Mouse (Mus musculus) embryonic facial prominence, embryonic 13.5 days (tissue): ENCODE measurements around the gene Donson. TPM values are rescaled to one million over a fixed set of nuclear protein-coding genes. Genes with fewer than 3 reads are reported as not detected.
A peak's percentile ranks its signal among the peaks of the same experiment; 100 is the strongest.
"Not testable (repeated sequence)": the region's sequence is repeated elsewhere in the genome, so short reads cannot be mapped to it uniquely, and the experiment has no call there.

Experiments
- ATAC-seq: fragments of 200-750 bp; cut with Nextera tagmentation; 2 replicates; pipeline ENCODE4 v1.8.0; 2017; ENCODE audit warnings: low read depth; ENCODE audit not compliant: insufficient number of reproducible peaks, insufficient read depth, low FRiP score, low TSS enrichment
- H3K27ac ChIP-seq: fragments of 300-500 bp; sonication (generic); 2 replicates; pipeline ENCODE4 v1.5.1; 2015; ENCODE audit warnings: moderate library complexity, mild to moderate bottlenecking, inconsistent platforms
- H3K27me3 ChIP-seq: fragments of 300-500 bp; sonication (generic); 2 replicates; pipeline ENCODE4 v1.6.1; 2015; ENCODE audit warnings: mild to moderate bottlenecking, inconsistent platforms
- H3K36me3 ChIP-seq: fragments of 300-500 bp; sonication (generic); 2 replicates; pipeline ENCODE4 v1.6.1; 2015; ENCODE audit warnings: mild to moderate bottlenecking, inconsistent platforms
- H3K4me1 ChIP-seq: fragments of 300-500 bp; sonication (generic); 2 replicates; pipeline ENCODE4 v1.6.1; 2015; ENCODE audit warnings: inconsistent platforms
- H3K4me2 ChIP-seq: fragments of 300-500 bp; sonication (generic); 2 replicates; pipeline ENCODE4 v1.6.1; 2015; ENCODE audit warnings: moderate library complexity, mild to moderate bottlenecking, inconsistent platforms
- H3K4me3 ChIP-seq: fragments of 300-500 bp; sonication (generic); 2 replicates; pipeline ENCODE4 v1.5.1; 2015; ENCODE audit warnings: mild to moderate bottlenecking, inconsistent platforms
- H3K9ac ChIP-seq: fragments of 300-500 bp; sonication (generic); 2 replicates; pipeline ENCODE4 v1.6.1; 2015; ENCODE audit warnings: mild to moderate bottlenecking, inconsistent platforms
- H3K9me3 ChIP-seq: fragments of 300-500 bp; sonication (generic); 2 replicates; pipeline ENCODE4 v1.6.1; 2016; ENCODE audit warnings: inconsistent platforms
- WGBS: fragments of 180-500 bp; shearing (Covaris S2); methylation state at CpG from one replicate; pipeline ENCODE4 v1.1.7; 2015; ENCODE audit warnings: mixed read lengths; 5-methylcytosine and 5-hydroxymethylcytosine counted together
- polyA plus RNA-seq: library from polyadenylated mRNA; unstranded; fragments of >200 nt; fragmentation: Nextera tagmentation; extraction: Ambion mirVana; gene quantifications from 2 replicates; pipeline ENCODE4 v1.2.1, GENCODE M21; 2015

The Donson gene
- polyA plus RNA-seq, 1 experiment from 2014 or later: 21.8 TPM

DNA sequence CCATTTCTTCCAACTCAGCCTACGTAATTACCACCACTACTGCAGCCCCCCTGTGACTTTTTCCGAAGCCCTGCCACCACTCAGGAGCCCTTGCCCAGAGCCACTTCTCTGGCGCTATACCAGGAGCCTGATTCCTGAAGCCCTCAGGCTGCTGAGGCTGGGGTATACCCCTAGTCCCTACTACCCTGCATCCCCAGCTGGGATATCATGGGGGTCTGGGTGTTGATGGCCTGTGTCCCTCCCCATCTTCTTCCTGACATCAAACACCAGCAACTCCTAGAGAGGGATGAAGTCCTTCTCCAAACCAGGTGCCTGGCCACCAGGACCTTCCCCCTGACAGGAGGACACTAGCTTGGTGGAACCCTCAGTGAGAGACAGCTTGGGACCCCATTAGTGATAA is 36.4 kb downstream of the Donson start:
- H3K36me3 ChIP-seq: peaks cover 54% of the 10 kb centered on the region
- H3K9me3 ChIP-seq: no peaks in the 10 kb centered on the region
- no peak overlapping the region for H3K4me3 ChIP-seq
- no peaks in the 10 kb centered on the region for H3K27me3 ChIP-seq
- H3K4me1 ChIP-seq: peaks cover 14% of the 10 kb centered on the region
- H3K9ac ChIP-seq: no peak overlapping the region
- 86% methylated on average over 3 of the region's 3 CpGs for WGBS
- ATAC-seq: no peak
- no peak overlapping the region for H3K27ac ChIP-seq
- no peak overlapping the region for H3K4me2 ChIP-seq

- Histone ChIP-seq H3K27me3 (no peaks in the 10 kb centered on the region), H3K9ac (no peak overlapping the region), H3K27ac (no peak overlapping the region), H3K4me2 (peak overlapping the region; percentile 33), H3K36me3 (peaks cover 30% of the 10 kb centered on the region), H3K4me3 (no peak overlapping the region), H3K4me1 (peaks cover 16% of the 10 kb centered on the region), H3K9me3 (no peaks in the 10 kb centered on the region)
- ATAC-seq: no peak
Observed at GRCm38 (mm10) chr16:91649781-91650180, 38.8 kb downstream of the Donson start.

DNA sequence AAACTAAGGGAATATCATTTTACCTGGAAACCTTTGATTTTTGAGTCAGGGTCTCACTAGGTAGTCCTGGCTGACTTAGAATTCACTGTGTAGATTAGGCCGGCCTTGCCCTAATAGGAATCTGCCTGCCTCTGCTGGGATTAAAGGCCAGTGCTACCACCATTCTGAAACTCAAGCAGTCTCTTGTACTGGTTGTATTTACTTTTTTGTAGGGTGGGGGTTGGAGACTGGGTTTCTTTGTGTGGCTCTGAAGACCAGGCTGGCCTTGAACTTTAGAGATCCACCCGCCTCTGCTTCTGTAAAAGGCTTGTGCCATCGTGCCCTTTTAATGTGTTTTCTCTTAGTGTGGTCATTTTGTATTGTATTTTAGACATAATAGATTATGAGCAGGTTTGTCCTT is 39.3 kb downstream of the Donson start:
- WGBS: 65% methylated on average over 3 of the region's 3 CpGs

GRCm38 (mm10) chr16:91648220-91648550 is 40.4 kb downstream of the Donson start:
- Histone ChIP-seq H3K4me3 (peak overlapping the region; percentile 79), H3K27me3 (no peaks in the 10 kb centered on the region), H3K4me2 (peak overlapping the region; percentile 70), H3K4me1 (peaks cover 18% of the 10 kb centered on the region), H3K36me3 (peaks cover 18% of the 10 kb centered on the region), H3K9ac (peak overlapping the region; percentile 93), H3K27ac (peak overlapping the region; percentile 98), H3K9me3 (no peaks in the 10 kb centered on the region)
- ATAC-seq: 0 out of 2 replicates have a peak, but pooled peaks have one; percentile 44
- WGBS: under 1% methylated on average over 25 of the region's 25 CpGs

More for the DNA sequence above, 39.3 kb downstream of the Donson start:
- H3K27me3 ChIP-seq: no peaks in the 10 kb centered on the region
- H3K4me1 ChIP-seq: peaks cover 18% of the 10 kb centered on the region
- H3K27ac ChIP-seq: no peak overlapping the region
- H3K9me3 ChIP-seq: no peaks in the 10 kb centered on the region
- H3K36me3 ChIP-seq: peaks cover 26% of the 10 kb centered on the region
- peak overlapping the region; percentile 70 for H3K4me2 ChIP-seq
- ATAC-seq: no peak
- H3K9ac ChIP-seq: peak overlapping the region; percentile 62
- peak overlapping the region; percentile 79 for H3K4me3 ChIP-seq

GRCm38 (mm10) chr16:91647461-91648219 is 40.9 kb downstream of the Donson start, which contains the start of gene Son:
TSS of gene Son (plus strand) at chr16:91647506.
- H3K4me3 ChIP-seq: peak within 1 kb of the TSS; percentile 79
- H3K27ac ChIP-seq: peak within 1 kb of the TSS; percentile 98
- H3K36me3 ChIP-seq: peaks cover 20% of the 10 kb centered on the region
- peaks cover 18% of the 10 kb centered on the region for H3K4me1 ChIP-seq
- peak within 1 kb of the TSS; percentile 93 for H3K9ac ChIP-seq
- peak; percentile 95 for ATAC-seq
- peak within 1 kb of the TSS; percentile 88 for H3K4me2 ChIP-seq
- WGBS: under 1% methylated on average over 70 of the region's 70 CpGs
- H3K27me3 ChIP-seq: no peaks in the 10 kb centered on the region
- no peaks in the 10 kb centered on the region for H3K9me3 ChIP-seq

GRCm38 (mm10) chr16:91646681-91647419 is 41.7 kb downstream of the Donson start, which contains the start of gene Gart:
TSS of gene Gart (minus strand) at chr16:91646952.
- no peaks in the 10 kb centered on the region for H3K9me3 ChIP-seq
- H3K4me2 ChIP-seq: peak within 1 kb of the TSS; percentile 88
- ATAC-seq: peak; percentile 88
- H3K9ac ChIP-seq: peak within 1 kb of the TSS; percentile 93
- under 1% methylated on average over 59 of the region's 59 CpGs for WGBS
- no peaks in the 10 kb centered on the region for H3K27me3 ChIP-seq
- H3K4me3 ChIP-seq: peak within 1 kb of the TSS; percentile 79
- peaks cover 20% of the 10 kb centered on the region for H3K36me3 ChIP-seq
- H3K4me1 ChIP-seq: peaks cover 12% of the 10 kb centered on the region
- peak within 1 kb of the TSS; percentile 98 for H3K27ac ChIP-seq

DNA sequence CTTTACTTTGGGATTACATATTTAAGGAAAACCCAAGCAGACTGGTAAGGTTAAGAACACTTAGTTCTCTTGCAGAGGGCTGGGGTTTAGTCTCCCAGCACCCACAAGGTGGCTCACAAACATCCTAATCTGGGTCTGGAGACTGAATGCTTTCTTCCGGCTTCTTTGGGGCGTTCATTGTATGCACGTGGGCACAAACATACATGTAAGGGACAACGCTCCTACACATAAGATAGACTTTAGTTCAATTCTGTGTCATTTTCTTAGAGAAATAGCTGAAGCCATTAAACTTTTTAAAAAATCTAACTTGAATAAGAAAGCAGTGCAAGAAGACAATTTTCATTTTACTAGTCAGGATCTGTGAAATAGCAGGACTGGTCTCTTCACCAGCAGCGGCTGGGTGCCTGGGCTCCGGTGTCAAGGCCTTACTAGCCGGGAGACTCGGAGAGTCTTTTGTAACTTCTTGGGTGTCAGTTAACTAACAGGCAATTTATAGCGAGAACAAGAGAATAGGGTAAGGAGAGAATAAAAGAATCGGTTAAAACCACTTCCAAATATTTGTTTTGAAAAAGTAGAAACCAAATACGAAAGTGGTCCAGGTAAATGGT is 42.5 kb downstream of the Donson start:
- peak overlapping the region; percentile 79 for H3K4me3 ChIP-seq
- H3K4me1 ChIP-seq: peaks cover 12% of the 10 kb centered on the region
- peak overlapping the region; percentile 98 for H3K27ac ChIP-seq
- peak overlapping the region; percentile 93 for H3K9ac ChIP-seq
- ATAC-seq: no peak
- H3K4me2 ChIP-seq: peak overlapping the region; percentile 88
- no peaks in the 10 kb centered on the region for H3K9me3 ChIP-seq
- H3K36me3 ChIP-seq: peaks cover 23% of the 10 kb centered on the region
- no peaks in the 10 kb centered on the region for H3K27me3 ChIP-seq
- 2% methylated on average over 11 of the region's 11 CpGs for WGBS

GRCm38 (mm10) chr16:91645420-91645819 is 43.1 kb downstream of the Donson start:
- not testable (repeated sequence) for H3K9ac ChIP-seq, ATAC-seq, H3K27ac ChIP-seq, H3K27me3 ChIP-seq, H3K4me1 ChIP-seq, H3K4me3 ChIP-seq, H3K9me3 ChIP-seq
- WGBS: 50% methylated on average over 1 of the region's 2 CpGs
- H3K36me3 ChIP-seq: peaks cover 26% of the 10 kb centered on the region
- H3K4me2 ChIP-seq: peak overlapping the region; percentile 88

DNA sequence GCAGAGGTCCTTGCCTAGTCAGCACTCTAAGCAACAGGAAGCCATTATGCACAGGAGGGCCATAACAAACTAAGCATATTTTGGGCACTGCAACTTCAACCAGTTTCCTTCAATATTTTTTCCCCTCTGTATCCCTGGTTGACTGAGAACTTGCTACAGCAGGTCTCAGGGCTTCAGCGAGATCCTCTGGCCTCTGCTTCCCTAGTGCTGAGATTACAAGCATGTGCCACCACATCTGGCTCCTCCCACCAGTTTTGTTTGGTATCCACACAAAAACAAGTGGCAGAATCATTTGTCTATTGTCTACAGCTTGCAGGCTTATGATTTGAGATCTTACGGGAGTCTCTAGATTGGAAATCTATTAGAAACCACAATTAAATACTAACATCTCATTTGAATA is 43.7 kb downstream of the Donson start:
- no peak for ATAC-seq
- 83% methylated on average over 2 of the region's 2 CpGs for WGBS
- no peak overlapping the region for H3K4me3 ChIP-seq
- no peak overlapping the region for H3K9ac ChIP-seq
- H3K4me1 ChIP-seq: peaks cover 8% of the 10 kb centered on the region
- peaks cover 31% of the 10 kb centered on the region for H3K36me3 ChIP-seq
- H3K27ac ChIP-seq: no peak overlapping the region
- no peaks in the 10 kb centered on the region for H3K27me3 ChIP-seq
- H3K9me3 ChIP-seq: no peaks in the 10 kb centered on the region
- no peak overlapping the region for H3K4me2 ChIP-seq

DNA sequence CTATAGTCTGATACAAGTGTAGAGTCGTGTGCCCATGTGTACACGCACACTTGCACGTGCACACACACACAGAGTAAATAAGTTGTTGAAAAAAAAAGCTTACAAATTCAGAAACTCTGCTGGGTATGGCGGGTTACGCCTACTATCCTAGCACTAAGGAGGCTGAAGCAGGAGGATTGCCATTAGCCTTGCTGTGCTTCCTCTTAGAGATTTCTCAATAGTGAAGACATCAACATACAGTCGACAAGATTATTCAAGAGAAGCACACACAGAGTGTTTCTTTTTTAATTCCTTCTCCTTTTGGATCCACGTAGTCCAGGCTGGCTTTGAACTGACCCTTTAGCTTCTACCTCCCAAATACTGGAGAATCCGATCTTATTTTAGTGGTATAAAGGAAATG is 48.4 kb downstream of the Donson start:
- Histone ChIP-seq H3K36me3 (peaks cover 78% of the 10 kb centered on the region), H3K9ac (no peak overlapping the region), H3K4me1 (peaks cover 4% of the 10 kb centered on the region; the same call in 1 of the 2 replicates), H3K27me3 (no peaks in the 10 kb centered on the region), H3K4me2 (no peak overlapping the region), H3K9me3 (no peaks in the 10 kb centered on the region), H3K4me3 (no peak overlapping the region), H3K27ac (no peak overlapping the region)
- 94% methylated on average over 8 of the region's 8 CpGs for WGBS
- ATAC-seq: no peak

- WGBS: 97% methylated on average over 2 of the region's 2 CpGs
- H3K4me1 ChIP-seq: peaks cover under 1% of the 10 kb centered on the region; the same call in 1 of the 2 replicates
Observed at GRCm38 (mm10) chr16:91639636-91640035, 48.9 kb downstream of the Donson start.

More at GRCm38 (mm10) chr16:91639636-91640035, 48.9 kb downstream of the Donson start:
- Histone ChIP-seq H3K27ac (no peak overlapping the region), H3K9ac (no peak overlapping the region), H3K9me3 (no peaks in the 10 kb centered on the region), H3K36me3 (peaks cover 82% of the 10 kb centered on the region), H3K4me3 (no peak overlapping the region), H3K27me3 (no peaks in the 10 kb centered on the region), H3K4me2 (no peak overlapping the region)
- ATAC-seq: no peak
